Mouse (Mus musculus): ENCODE data around the gene Adad2. TPM values are rescaled to one million over a fixed set of nuclear protein-coding genes. Genes with fewer than 3 reads are reported as not detected.

Adad2 gene
- polyA plus RNA-seq, 1 experiment from 2014 or later: 0.41 TPM

GRCm38 (mm10) chr8:119651324-119651723 lies 38.8 kb downstream of the Adad2 start:
- Histone ChIP-seq H3K27me3 (ENCODE audit: insufficient read depth, poor library complexity, severe bottlenecking) (no peaks in the 10 kb centered on the region), H3K27ac (no peak overlapping the region), H3K9me3 (peaks cover 5% of the 10 kb centered on the region; the same call in 1 of the 2 replicates), H3K36me3 (no peaks in the 10 kb centered on the region), H3K4me3 (no peak overlapping the region), H3K4me1 (replicated peaks) (peaks cover 12% of the 10 kb centered on the region)
- DNase-seq (ENCODE audit: low spot score): no peak
- 69% methylated on average over 2 of the region's 2 CpGs for whole genome bisulfite sequencing

- Histone ChIP-seq H3K4me1 (replicated peaks) (peaks cover 37% of the 10 kb centered on the region), H3K9me3 (peaks cover 5% of the 10 kb centered on the region; the same call in 1 of the 2 replicates), H3K36me3 (no peaks in the 10 kb centered on the region), H3K4me3 (no peak overlapping the region), H3K27me3 (ENCODE audit: insufficient read depth, poor library complexity, severe bottlenecking) (no peaks in the 10 kb centered on the region), H3K27ac (no peak overlapping the region)
- no peak for DNase-seq (ENCODE audit: low spot score)
- WGBS: 56% methylated on average over 5 of the region's 5 CpGs
These were observed 44.3 kb downstream of the Adad2 start for GRCm38 (mm10) chr8:119656709-119657464.

- H3K4me1 ChIP-seq (replicated peaks): peaks cover 59% of the 10 kb centered on the region
- H3K36me3 ChIP-seq: no peaks in the 10 kb centered on the region
- peak overlapping the region; percentile 32 for H3K4me3 ChIP-seq
- WGBS: 4% methylated on average over 9 of the region's 9 CpGs
- peaks cover 10% of the 10 kb centered on the region for H3K27me3 ChIP-seq (ENCODE audit: insufficient read depth, poor library complexity, severe bottlenecking)
- H3K27ac ChIP-seq: peak overlapping the region; percentile 86
- peaks cover 5% of the 10 kb centered on the region; the same call in 1 of the 2 replicates for H3K9me3 ChIP-seq
- peak; percentile 81 for DNase-seq (ENCODE audit: low spot score)
These were observed 48.5 kb downstream of the Adad2 start for GRCm38 (mm10) chr8:119661081-119661480.

GRCm38 (mm10) chr8:119661892-119662291 lies 49.3 kb downstream of the Adad2 start:
- H3K9me3 ChIP-seq: peaks cover 5% of the 10 kb centered on the region; the same call in 1 of the 2 replicates
- H3K27ac ChIP-seq: peak overlapping the region; percentile 51; the same call in 1 of the 2 replicates
- WGBS: 71% methylated on average over 6 of the region's 6 CpGs
- H3K27me3 ChIP-seq (ENCODE audit: insufficient read depth, poor library complexity, severe bottlenecking): peaks cover 17% of the 10 kb centered on the region
- H3K4me1 ChIP-seq (replicated peaks): peaks cover 67% of the 10 kb centered on the region
- no peaks in the 10 kb centered on the region for H3K36me3 ChIP-seq
- DNase-seq (ENCODE audit: low spot score): no peak
- H3K4me3 ChIP-seq: no peak overlapping the region

- DNase-seq (ENCODE audit: low spot score): peak; percentile 34
- no peak overlapping the region for H3K4me3 ChIP-seq
These were observed 50.9 kb downstream of the Adad2 start for GRCm38 (mm10) chr8:119663440-119663839.

GRCm38 (mm10) chr8:119665270-119665669 lies 52.7 kb downstream of the Adad2 start:
- peaks cover 24% of the 10 kb centered on the region for H3K27me3 ChIP-seq (ENCODE audit: insufficient read depth, poor library complexity, severe bottlenecking)
- WGBS: 70% methylated on average over 6 of the region's 6 CpGs
- no peaks in the 10 kb centered on the region for H3K9me3 ChIP-seq
- H3K4me1 ChIP-seq (replicated peaks): peaks cover 76% of the 10 kb centered on the region
- DNase-seq (ENCODE audit: low spot score): no peak
- H3K27ac ChIP-seq: peak overlapping the region; percentile 23; the same call in 1 of the 2 replicates
- no peak overlapping the region for H3K4me3 ChIP-seq
- no peaks in the 10 kb centered on the region for H3K36me3 ChIP-seq

More at GRCm38 (mm10) chr8:119663440-119663839, 50.9 kb downstream of the Adad2 start:
- peaks cover 75% of the 10 kb centered on the region for H3K4me1 ChIP-seq (replicated peaks)
- H3K36me3 ChIP-seq: no peaks in the 10 kb centered on the region
- H3K9me3 ChIP-seq: no peaks in the 10 kb centered on the region
- peaks cover 24% of the 10 kb centered on the region for H3K27me3 ChIP-seq (ENCODE audit: insufficient read depth, poor library complexity, severe bottlenecking)
- WGBS: 40% methylated on average over 11 of the region's 11 CpGs
- H3K27ac ChIP-seq: no peak overlapping the region; the same call in 1 of the 2 replicates

Other genes starting within 250 kb of the Adad2 start
- 11.5 and 13.5 TPM in 2 replicates for gene Mlycd, start 217.9 kb upstream of the Adad2 start, polyA plus RNA-seq (2016; fragmentation: Nextera tagmentation; extraction: Ambion mirVana)
- 0.30 and 0.36 TPM in 2 replicates for gene Osgin1, start 178.6 kb upstream of the Adad2 start, polyA plus RNA-seq (2016; fragmentation: Nextera tagmentation; extraction: Ambion mirVana)
- gene Necab2, start 166.0 kb upstream of the Adad2 start, polyA plus RNA-seq (2016; fragmentation: Nextera tagmentation; extraction: Ambion mirVana): 9.0 and 14.0 TPM in 2 replicates
- 1.4 TPM in 1 of 2 replicates, not detected in the other for gene Slc38a8, start 111.0 kb upstream of the Adad2 start, polyA plus RNA-seq (2016; fragmentation: Nextera tagmentation; extraction: Ambion mirVana)
- gene Mbtps1, start 54.0 kb upstream of the Adad2 start, polyA plus RNA-seq (2016; fragmentation: Nextera tagmentation; extraction: Ambion mirVana): 104 and 107 TPM in 2 replicates
- gene Hsdl1, start 37.6 kb upstream of the Adad2 start, polyA plus RNA-seq (2016; fragmentation: Nextera tagmentation; extraction: Ambion mirVana): 65.1 and 78.0 TPM in 2 replicates
- 0.39 and 1.3 TPM in 2 replicates for gene Dnaaf1, start 37.5 kb upstream of the Adad2 start, polyA plus RNA-seq (2016; fragmentation: Nextera tagmentation; extraction: Ambion mirVana)
- gene Taf1c, start 7.5 kb upstream of the Adad2 start, polyA plus RNA-seq (2016; fragmentation: Nextera tagmentation; extraction: Ambion mirVana): 16.8 and 17.4 TPM in 2 replicates
- gene Kcng4, start 22.9 kb downstream of the Adad2 start, polyA plus RNA-seq (2016; fragmentation: Nextera tagmentation; extraction: Ambion mirVana): 0.16 and 0.29 TPM in 2 replicates
- gene Wfdc1, start 53.6 kb downstream of the Adad2 start, polyA plus RNA-seq (2016; fragmentation: Nextera tagmentation; extraction: Ambion mirVana): 9.6 and 11.6 TPM in 2 replicates
- 1.4 TPM in 2 replicates for gene Atp2c2, start 87.3 kb downstream of the Adad2 start, polyA plus RNA-seq (2016; fragmentation: Nextera tagmentation; extraction: Ambion mirVana)
- gene Tldc1, start 165.7 kb downstream of the Adad2 start, polyA plus RNA-seq (2016; fragmentation: Nextera tagmentation; extraction: Ambion mirVana): 12.6 and 15.3 TPM in 2 replicates
- 273 and 545 TPM in 2 replicates for gene Cotl1, start 227.8 kb downstream of the Adad2 start, polyA plus RNA-seq (2016; fragmentation: Nextera tagmentation; extraction: Ambion mirVana)
- 10.7 and 11.9 TPM in 2 replicates for gene Klhl36, start 249.5 kb downstream of the Adad2 start, polyA plus RNA-seq (2016; fragmentation: Nextera tagmentation; extraction: Ambion mirVana)